Mouse (Mus musculus) MEL (cell line): ENCODE results near the gene Csnk1e.

Experiments
- CHD2 ChIP-seq: IDR thresholded peaks from 2 replicates; pipeline ENCODE4 v1.6.1; 2011; ENCODE audit warnings: low read length, improper control_type of control experiment
- CTCF ChIP-seq, 3 experiments: IDR thresholded peaks in 2 of 3; conservative IDR thresholded peaks in 1 of 3; 2 replicates each; pipeline ENCODE4 v1.5.1; 2011 to 2012; ENCODE audit warnings: low read length in 3 of 3, low read depth in 2 of 3, mild to moderate bottlenecking in 2 of 3, improper control_type of control experiment in 1 of 3, inconsistent platforms in 1 of 3, mixed read lengths in 1 of 3, moderate library complexity in 1 of 3; ENCODE audit not compliant: control insufficient read depth in 1 of 3, insufficient read depth in 1 of 3, poor library complexity in 1 of 3, severe bottlenecking in 1 of 3
- MAZ ChIP-seq: IDR thresholded peaks from 2 replicates; pipeline ENCODE4 v1.6.1; 2012; ENCODE audit warnings: low read depth, mild to moderate bottlenecking, inconsistent platforms, low read length, improper control_type of control experiment
- POLR2A ChIP-seq, 2 experiments: IDR thresholded peaks; 2 replicates each; pipeline ENCODE4 v1.6.1; 2011 to 2012; ENCODE audit warnings: low read length in 2 of 2, mild to moderate bottlenecking in 2 of 2, control low read depth in 1 of 2, improper control_type of control experiment in 1 of 2, low read depth in 1 of 2, moderate library complexity in 1 of 2; ENCODE audit not compliant: control insufficient read depth in 1 of 2, insufficient read depth in 1 of 2, poor library complexity in 1 of 2
- RAD21 ChIP-seq: IDR thresholded peaks from 2 replicates; pipeline ENCODE4 v1.6.1; 2011; ENCODE audit warnings: mild to moderate bottlenecking, low read depth, low read length, improper control_type of control experiment
- ZKSCAN1 ChIP-seq: IDR thresholded peaks from 2 replicates; pipeline ENCODE4 v1.6.1; 2012; ENCODE audit warnings: low read depth, mild to moderate bottlenecking, inconsistent platforms, low read length, improper control_type of control experiment, moderate library complexity

DNA sequence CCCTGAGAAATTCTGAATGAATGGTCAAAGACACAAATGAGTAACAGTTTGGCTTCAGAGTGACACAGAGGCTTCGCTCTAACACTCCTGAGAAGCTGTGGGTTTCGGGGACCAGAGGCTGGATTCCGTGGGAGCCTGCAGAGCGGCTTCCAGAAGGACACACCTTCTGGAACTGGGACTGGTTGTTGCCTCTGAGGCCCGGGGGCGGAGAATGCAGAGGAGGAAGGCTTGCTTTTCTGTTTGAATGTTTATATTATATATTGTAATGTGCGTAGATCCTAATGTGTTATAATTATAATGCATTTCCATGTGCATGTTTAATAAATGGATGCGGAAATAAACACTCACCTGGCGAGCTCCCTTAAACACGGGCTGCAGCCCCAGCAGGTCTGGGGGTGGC, 15.7 kb upstream of the Csnk1e start:
- no peak for TF ChIP-seq CTCF (IDR thresholded peaks at IDR 0.05 in 2 of 3, conservative IDR thresholded peaks at IDR 0.05 in 1 of 3; ENCODE audit: control insufficient read depth in 1 of 3, insufficient read depth in 1 of 3, low read depth in 2 of 3, low read length in 3 of 3, poor library complexity in 1 of 3, severe bottlenecking in 1 of 3)
- TF ChIP-seq MAZ, result no peak
- no peak for TF ChIP-seq CHD2
- TF ChIP-seq POLR2A (IDR thresholded peaks at IDR 0.05; ENCODE audit: control insufficient read depth in 1 of 2, insufficient read depth in 1 of 2, low read depth in 1 of 2, low read length in 2 of 2, poor library complexity in 1 of 2), result no peak
- TF ChIP-seq ZKSCAN1, result no peak
- no peak for TF ChIP-seq RAD21
